ENCODE assay signal across 15 mouse cellular contexts in genomic region chr3:20820047-20820446, GRCm38 (mm10).
"Had no signal": no experiment of that assay in that cellular context is flagged by ENCODE, and none has a peak within 500 bp of the region (broad histone marks: within the 10 kb centered on the region; RNA-seq: fewer than 3 reads in every experiment).

No protein-coding gene starts in this region.

- H3K9ac ChIP-seq: kidney, embryonic 15.5 days; limb, embryonic 12.5 days; limb, embryonic 15.5 days; liver, embryonic 14.5 days; liver, postnatal 0 days; lung, embryonic 14.5 days had no signal

- H3K27ac ChIP-seq: kidney, embryonic 15.5 days; limb, embryonic 12.5 days; limb, embryonic 15.5 days; liver, embryonic 14.5 days; macrophage had no signal

- H3K36me3 ChIP-seq: kidney, embryonic 15.5 days; limb, embryonic 12.5 days; limb, embryonic 15.5 days had no signal

- H3K4me1 ChIP-seq: kidney, embryonic 15.5 days; limb, embryonic 12.5 days; limb, embryonic 15.5 days had no signal

- H3K9me3 ChIP-seq: kidney, embryonic 15.5 days; limb, embryonic 12.5 days; limb, embryonic 15.5 days had no signal

- H3K27me3 ChIP-seq: kidney, embryonic 15.5 days; limb, embryonic 12.5 days; limb, embryonic 15.5 days had no signal

- DNase-seq: kidney, adult 8-10 months; kidney, postnatal 10 days; kidney, postnatal 36 days; liver, postnatal 0 days; lung, embryonic 14.5 days; midbrain, embryonic 14.5 days; thymus, adult 18-20 months; thymus, postnatal 36 days had no signal

- H3K4me2 ChIP-seq: kidney, embryonic 15.5 days; limb, embryonic 12.5 days; limb, embryonic 15.5 days; liver, embryonic 11.5 days; lung, embryonic 14.5 days had no signal

- ATAC-seq: liver, postnatal 0 days; lung, postnatal 0 days had no signal

- H3K4me3 ChIP-seq: kidney, embryonic 15.5 days; limb, embryonic 12.5 days; limb, embryonic 15.5 days had no signal
